Mouse (Mus musculus): ENCODE results near the gene Samd14.

Gene Samd14

GRCm38 (mm10) chr11:95074694-95075093, 65.0 kb downstream of the Samd14 start:
- DNase-seq (ENCODE audit: low spot score), result no peak

GRCm38 (mm10) chr11:95075197-95076040, 65.7 kb downstream of the Samd14 start:
- DNase-seq (ENCODE audit: low spot score), result no peak

All from T-cell, adult 2 months (primary cell).